Mouse (Mus musculus) testis, postnatal 10 days (tissue): Measurements from ENCODE around the gene Trp73.

Source experiments
- DNase-seq: peaks from one replicate; pipeline ENCODE4 v3.0.0; 2021; ENCODE audit warnings: low spot score

The Trp73 gene

DNA sequence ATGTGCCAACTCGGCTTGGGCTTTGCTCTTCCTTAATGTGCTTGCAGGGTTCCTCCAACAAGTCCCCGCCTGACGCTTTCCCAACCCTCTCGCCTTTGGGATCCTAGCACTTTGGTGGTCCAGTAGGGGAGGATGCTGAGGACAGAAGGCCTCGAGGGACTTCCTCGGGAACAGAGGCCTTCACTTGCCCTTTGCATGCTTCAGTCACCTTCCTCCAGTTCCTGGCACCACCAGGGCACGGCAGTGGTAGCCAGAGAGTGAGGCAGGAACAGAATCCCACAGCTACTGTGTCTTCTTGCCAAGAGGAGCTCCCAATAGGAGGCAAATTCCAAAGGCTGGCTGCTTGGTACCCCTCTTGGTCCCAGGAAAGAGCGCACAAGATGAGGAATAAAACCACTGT is 36.6 kb downstream of the Trp73 start:
- DNase-seq, result no peak

DNA sequence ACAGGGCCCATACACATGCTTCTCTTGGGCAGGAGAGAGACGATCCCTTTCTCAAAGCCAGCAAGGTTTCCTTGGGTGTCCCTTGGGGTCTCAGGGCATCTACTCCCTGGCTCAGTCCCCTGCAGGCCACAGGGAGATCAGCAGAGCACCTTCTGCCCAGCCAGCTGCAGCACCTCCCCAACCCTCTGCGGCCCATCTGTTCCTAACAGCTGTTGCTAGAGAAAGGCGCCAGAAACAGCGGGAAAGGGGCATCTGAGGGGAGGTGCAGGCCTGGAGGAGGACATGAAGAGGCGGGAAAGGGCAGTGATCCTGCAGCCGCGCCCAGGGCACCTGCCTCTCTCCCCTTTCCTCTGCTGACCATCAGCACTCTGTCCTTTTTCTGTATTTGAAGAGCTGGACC is 40.6 kb downstream of the Trp73 start:
- no peak for DNase-seq

DNA sequence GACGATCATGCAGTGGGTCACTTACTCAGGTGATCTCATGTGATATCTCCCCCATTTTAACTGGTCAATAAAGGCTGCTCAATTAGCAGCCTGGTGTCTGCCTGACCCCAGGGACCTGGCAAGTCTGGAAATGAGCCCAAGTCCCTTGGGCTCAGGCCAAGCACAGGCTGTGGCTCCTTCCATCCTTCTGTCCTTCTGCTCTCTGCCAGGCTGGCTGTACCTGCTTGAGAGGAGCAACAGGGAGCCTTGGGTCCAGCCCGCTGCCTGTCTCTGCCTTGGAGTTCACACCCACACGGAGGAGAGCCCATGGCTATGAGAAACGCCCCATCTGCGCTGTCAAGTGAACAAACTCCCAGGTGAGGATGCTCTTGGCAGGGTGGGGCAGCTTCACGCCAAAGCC is 43.9 kb downstream of the Trp73 start:
- no peak for DNase-seq

DNA sequence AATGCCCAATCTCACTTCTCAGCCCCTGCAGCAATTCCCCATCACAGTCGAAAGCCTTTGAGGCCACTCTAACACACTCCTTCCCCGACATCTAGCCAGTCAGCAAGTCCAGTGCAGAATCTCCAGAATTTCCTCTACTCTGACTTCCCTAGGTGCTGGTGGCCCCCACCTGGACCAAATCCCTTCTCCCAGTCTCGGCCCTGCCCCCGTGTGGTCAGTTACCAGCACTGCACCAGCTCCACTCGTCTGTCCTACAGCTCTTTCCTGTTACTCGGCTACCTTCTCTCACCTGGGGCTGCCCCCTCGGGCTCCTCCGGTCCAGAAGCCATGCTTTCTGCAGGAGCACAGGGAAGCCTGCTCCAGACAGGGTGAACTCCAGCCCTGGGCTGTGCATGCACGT is 46.8 kb downstream of the Trp73 start:
- DNase-seq, result peak; percentile 73

DNA sequence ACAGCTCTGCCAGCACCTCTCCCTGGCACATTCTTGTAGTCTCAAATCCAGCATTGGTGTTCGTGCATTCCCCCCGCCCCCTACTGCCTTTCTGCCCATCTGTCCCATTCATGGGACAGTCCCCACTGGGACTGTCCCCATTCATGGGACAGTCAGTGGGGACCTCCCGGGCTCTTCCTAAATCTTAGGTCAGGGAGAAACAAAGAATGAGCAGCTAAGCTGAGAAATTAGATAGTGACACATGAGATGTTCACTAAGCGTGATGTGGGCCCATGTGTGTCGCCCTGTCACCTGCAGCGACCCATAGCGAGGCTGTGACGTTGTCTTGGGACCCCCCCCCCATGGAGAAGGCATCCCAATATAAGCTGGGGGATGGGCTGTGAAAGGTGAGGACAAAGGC is 48.7 kb downstream of the Trp73 start:
- no peak for DNase-seq

DNA sequence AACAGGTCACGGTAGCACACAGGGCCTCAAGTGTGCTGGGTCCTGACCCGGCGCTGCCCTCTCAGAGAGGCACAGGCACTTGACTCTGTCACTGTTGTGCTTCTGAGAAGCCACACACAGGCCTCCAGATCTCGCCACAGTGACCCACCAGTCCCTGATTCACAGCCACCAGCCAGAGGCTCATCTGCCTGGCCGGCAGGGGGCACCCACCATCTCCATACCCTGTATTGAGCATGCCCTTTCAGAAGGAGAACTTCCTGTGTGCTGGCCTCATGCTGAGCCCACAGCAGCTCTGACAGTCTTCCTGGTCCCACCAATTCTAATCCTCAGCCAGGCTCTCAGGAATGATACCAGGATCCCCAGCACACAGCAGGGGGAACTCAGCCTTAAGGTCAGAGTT is 50.8 kb downstream of the Trp73 start:
- no peak for DNase-seq

DNA sequence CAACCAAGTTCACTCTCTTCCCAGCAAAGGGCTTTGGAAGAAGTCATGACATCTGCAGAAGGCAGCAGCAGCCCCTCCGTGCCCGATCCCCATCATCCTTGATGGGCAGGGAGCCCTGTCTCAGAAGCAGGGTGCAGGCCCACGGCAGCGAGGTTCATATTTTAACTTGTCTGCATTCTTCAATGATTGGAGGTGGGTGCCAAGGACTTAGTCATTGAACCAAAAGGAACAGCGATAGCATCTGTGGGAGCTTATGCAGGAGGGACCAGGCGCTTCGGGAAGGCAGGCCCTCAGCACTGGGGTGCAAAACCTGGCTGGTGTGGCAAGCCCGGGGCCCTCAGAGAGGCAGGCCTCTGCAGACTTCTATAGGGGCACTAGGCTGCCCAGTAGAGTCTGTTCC is 53.6 kb downstream of the Trp73 start:
- no peak for DNase-seq

DNA sequence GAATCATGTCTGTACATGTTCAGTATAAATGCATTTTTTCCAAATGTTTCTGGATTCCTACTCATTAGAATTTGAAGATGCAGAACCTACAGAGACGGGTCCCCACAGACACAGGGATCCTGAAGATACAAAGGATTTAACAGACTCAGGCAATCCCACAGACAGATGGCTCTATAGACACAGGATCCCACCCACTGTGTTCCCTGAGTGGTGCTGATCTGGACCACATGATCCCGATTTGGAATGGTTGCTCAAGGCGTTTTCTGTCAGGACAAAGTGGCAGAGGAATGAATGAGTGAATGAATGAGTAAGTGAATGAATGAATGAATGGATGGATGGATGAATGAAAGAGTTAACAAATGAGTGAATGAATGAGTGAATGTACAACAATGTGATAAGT is 54.2 kb downstream of the Trp73 start:
- no peak for DNase-seq

DNA sequence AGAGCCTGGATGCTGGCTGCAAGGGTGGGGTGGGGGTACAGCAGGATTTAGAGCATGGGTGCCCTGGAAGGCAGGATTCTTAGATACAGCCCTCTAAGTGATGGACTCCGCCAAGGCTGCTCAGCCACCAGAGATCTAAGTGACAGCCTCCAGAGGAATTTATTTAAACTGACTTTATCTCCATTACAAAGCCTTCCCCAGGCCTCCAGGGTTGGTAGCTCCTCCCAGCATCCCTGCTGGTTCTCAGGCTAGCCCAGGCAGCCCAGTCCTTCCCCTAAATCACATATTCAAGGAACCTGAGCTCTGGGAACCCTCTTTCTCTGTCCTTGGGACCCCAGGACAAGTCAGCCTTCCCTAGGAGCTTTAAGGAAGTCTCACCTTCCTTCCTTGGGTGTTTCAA is 58.0 kb downstream of the Trp73 start:
- DNase-seq, result no peak

DNA sequence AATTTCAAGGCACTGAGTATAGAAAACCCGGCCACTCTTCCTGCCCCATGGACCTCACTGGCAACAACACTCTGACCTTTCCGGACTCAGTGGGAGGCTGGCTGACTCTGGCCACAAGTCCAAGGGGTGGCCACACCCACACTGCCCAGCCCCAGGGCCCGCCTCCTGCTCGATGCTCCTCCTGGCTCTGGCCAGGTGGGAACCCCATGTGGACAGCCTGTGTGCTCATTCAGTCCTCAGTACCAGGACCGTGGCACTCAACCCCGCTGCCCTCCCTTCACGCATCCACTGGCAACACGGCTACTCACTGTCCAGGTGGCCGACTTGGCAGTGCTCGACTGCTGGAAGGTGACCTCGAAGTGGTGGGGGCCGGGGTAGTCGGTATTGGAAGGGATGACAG is 59.0 kb downstream of the Trp73 start:
- DNase-seq, result no peak

DNA sequence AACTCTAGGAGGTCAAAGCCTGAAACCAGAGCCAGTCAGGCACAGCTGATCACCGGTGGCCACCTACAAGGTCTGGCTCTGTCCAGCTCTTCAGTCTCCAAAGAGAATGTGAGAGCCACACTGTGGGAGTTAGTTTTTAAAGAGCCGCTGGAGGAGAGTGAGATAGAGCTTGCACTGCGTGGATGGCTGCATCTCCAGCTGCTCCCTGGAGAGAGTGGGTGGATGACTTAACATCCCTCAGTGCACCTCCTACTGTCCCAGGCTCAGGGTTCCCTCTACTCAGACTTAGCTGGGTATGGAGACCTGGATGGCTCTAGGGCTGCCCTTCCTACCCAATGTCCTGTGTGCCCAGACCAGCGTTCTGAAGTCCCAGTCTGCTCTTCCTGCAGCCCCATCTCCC is 59.8 kb downstream of the Trp73 start:
- no peak for DNase-seq

DNA sequence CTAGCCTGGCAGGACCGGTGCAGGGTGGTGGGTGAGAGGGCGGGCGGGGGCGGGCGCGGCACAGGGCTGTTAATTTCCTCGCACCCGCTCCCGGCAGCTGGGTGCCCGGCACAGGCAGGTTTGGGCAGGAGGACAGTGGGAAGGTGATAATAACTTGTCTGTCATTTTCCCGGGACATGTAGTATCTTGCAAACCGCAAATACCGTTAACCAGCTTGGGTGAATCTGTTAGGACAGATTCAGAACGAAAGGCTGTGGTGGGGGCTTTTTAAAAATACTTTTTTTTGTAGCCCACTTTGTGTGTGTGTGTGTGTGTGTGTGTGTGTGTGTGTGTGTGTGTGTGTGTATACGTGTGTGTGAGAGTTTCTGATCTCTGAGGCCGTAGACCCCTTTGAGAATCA is 68.1 kb downstream of the Trp73 start:
- DNase-seq, result no peak

DNA sequence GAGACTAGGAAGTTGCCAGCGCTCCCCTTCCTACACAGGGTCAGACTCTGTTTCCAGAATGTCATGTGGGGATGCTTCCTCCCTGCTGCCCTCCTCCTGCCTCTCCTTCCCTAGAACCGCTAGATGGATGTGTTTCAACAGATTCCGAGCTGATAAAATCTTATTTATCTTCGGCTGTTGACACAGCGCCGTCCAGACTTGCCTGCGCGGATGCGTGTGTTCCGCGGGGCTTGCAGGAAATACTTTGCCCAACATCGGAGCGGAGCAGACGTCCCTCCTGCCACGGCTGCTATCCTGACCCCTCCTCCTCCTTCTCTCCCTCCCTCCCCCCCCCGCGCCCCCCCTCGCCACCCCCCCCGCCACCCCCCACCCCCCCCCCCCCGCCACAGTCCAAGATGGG is 68.5 kb downstream of the Trp73 start:
- no peak for DNase-seq

DNA sequence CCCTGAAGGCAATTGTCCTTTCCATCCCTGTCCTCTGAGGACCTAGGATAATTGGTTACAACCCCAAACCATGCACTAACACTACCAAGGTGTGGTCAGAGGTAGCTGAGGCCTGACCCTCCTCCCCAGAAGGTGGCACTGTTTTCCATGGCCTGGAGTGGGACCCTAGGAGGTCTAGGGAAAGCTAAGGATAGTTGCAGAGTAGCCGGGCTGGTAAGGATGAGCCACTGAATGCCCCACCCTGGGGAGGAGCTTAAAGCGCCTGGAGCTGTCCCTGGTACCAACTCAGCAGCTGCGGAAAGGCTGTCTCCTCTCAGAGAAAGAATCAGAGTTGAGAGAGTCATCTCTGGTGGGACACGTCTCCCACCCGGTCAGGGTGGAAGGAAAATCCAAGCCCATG is 69.1 kb downstream of the Trp73 start:
- DNase-seq, result peak; percentile 75

DNA sequence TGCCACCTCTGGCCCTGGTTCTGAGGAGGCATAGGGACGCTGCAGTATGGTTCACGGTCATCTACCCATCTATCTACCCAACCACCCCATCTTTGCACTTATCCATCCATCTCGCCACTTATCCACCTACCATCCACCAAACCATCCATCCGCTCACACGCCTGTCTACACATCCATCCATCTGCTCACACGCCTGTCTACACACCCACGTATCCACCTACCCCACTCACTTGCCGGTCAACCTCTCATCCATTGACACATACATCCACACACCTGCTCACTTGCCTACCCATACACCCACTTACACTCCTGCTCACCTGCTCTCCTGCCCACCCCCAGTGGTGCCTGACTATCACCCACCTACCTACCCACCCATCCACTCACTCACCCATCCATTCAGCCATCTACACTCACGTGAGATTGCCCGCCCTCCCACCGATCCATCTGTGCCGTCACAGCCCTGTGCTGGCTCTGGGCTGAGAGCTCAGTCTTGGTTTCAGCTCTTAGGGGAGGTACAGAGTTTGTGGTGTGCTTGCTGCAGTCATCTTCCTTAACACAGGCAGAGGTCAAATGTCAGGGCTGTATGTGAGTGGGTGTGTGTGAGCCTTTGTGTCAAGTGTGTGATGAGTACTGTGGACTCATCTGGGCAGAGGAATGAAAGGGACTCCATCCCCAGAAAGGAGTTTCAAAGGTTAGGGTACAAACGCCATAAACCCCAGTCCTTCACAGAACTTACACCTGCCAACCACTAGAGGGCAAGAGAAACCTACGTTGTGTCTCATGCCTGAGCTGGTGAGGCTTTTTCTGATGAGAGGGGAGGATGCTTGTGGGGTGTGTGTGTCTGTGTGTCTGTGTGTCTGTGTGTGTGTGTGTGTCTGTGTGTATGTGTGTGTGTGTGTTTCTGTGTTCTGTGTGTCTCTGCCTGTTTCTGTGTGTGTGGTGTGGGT is 74.9 kb downstream of the Trp73 start:
- DNase-seq, result no peak

DNA sequence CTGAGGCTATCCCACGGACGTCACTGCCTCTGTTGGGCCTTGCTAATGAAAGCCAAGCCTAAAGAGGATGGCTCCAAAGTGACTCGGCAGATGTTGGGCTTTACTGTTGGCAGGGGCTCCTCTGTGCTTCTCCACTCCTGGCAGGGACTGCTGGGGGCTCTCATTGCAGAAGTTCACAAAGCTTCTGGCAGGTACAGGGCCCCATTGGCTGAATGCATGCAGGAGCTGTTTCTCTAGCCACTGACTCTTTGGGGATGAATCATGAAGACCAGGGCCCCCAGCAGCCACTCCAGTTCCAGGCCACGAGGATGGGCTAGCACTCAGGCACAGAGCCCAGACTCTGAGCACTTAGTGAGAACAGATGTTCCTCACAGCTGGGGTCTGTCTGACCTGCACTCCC is 82.3 kb downstream of the Trp73 start:
- no peak for DNase-seq

DNA sequence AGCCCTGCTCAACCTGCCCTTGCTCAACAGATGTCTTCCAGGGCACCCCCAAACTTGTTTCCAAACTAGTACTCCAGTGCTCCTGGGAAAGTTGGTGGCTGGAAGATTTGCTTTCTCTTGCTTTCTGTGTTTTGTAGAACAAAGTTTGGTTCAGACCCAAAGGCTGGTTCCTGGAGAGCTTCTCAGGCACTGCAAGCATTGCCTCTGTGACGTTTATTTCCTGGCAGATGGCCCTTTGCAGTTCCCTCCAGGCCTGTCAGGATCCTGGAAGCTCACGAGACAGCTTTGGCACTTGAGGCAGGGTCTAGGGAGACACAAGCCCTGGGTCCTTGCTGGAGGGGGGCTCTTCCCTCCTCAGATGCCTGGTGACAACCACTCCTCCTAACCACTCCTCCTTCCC is 83.3 kb downstream of the Trp73 start:
- no peak for DNase-seq

DNA sequence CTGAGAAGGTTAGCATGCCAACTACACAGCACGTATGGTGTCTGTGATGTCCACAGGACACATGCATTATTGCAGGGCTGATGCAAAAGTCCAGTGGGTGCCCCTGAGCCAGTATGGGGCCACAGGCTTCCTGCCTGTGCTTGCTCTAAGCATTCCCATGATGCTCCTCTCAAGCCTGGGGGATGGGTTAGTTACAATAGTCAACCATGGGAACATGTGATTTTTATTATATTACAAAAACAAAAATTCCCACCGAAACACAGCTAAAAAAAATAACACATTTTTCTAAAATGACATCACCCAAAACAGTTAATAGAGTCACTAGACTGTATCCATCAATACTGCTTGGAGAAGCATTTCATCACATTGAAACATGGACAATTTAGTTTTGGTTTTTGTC is 84.0 kb downstream of the Trp73 start:
- DNase-seq, result no peak

DNA sequence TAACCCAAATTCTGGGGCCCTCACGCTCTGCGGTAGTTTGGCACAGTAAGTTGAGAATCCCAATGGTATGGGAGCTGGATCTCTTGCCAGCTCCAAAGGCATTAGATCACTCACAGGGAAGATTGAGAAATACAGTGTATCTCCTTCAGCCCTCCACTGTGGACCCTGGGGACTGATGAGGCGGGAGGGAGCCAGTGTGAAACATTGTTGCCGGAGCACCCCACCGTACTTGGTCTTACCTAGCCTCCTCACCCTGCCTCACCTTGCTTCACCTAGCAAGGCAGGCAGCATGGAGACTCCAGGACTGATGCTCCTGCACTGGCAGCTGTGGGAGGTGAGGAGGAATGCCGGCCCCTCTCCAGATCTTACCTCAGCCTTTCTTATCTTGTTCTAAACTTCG is 84.5 kb downstream of the Trp73 start:
- no peak for DNase-seq

DNA sequence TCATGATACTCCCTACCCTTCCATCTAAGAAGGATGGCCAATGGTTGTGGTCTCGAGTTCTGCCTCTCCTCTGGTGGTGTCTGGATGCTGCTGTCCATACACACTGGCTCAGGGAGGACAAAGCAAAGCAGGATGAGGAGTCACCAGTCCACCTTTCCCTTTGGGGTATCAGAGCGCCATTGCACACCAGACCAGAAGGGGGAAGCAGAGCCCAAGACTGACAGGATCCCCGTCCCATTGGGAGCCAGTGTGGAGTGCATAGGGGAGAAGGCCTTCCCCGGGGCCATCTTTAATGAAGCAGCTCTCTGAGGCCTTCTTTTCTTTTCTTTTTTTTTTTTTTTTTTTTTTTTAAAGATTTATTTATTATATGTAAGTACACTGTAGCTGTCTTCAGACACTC is 86.9 kb downstream of the Trp73 start:
- DNase-seq, result no peak

DNA sequence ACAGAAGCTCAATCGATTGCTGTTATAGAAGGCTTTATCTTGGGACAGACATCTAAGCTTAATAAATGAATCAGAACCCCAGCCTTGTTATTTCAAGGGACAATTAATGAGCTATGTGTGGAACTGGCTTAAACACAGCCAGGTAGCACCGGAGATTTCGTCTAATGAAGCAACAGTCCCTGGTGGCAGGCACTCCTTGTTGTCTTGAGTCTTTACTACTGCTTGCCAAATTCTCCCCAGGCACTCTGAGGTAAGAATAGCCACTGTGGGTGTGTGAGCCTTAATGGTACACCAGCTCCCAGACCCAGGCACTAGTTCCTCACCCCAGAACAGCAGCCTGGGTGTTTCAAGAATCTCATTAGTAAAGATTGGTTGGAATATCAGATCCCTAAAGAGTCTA is 88.6 kb downstream of the Trp73 start:
- DNase-seq, result no peak

DNA sequence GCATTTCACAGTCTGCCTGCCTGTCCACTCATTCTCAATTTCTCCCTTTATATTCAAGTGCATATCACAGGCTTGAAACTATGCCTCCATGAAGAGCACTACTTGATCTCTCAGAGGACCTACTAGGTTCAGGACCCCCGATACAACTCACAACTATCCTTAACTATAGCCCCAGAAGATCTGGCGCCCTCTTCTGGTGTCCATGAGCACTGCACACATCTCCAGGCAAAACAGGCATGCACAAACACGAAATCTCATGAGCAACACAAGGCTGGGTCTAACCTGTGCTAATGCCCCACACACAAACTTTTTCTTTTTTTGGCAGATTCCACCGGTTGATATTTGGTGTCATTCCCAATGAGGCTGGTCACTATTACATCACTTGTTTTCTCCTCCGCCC is 94.2 kb downstream of the Trp73 start:
- DNase-seq, result no peak

DNA sequence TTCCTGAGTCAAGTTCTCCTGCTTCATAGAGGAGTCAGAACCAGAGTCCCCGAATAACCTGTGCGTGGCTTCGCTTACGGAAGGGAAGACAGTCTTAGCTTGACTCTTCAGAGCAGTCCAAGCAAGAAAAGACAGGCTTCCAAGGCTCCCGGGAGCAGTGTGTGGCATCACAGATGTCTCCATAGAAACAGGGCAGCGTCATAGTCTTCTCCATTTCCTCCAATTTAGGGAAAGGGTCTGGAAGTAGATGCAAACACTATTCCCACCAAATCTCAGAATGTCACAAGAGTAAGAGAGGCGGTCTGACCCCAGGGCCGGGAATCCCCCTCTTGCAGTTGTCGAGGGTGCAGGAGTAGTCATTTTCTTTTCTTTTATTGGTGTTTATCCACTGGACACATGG is 97.4 kb downstream of the Trp73 start, which contains the start of gene Ccdc27:
Ccdc27 (minus strand) TSS at position 101 of the 400 bp plus-strand sequence.
- no peak for DNase-seq

DNA sequence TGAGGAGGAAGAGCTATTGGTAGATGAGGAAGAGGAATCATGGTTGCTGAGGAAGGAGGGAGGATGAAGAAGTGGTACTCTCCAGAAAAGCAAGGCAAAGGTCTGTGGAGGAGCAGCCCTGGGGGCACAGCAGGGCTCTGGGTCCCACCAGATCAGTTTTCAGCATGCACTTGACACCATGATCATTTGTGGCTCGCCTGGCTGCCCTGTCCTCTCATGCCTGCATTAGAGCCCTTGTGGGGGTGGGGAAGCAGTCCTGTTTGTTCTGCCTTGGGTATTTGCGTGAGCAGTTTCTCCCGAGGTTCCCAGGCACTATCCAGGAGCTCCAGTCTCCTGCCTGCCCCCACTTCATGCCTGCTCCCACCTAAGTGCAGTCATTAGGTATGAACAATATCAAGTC is 102.9 kb downstream of the Trp73 start:
- DNase-seq, result no peak
